Mouse (Mus musculus) liver, adult 10 weeks (tissue): ENCODE results near the gene Pnmal1. TPM values are rescaled to one million over a fixed set of nuclear protein-coding genes. Genes with fewer than 3 reads are reported as not detected.

Experiments used
- polyA plus RNA-seq: library from polyadenylated mRNA; stranded (reverse); fragments of 350-450 nt; fragmentation: Illumina TruSeq; extraction: RNeasy Lipid Tissue Mini Kit (QIAGEN cat#74804); gene quantifications from one replicate; pipeline ENCODE4 v1.2.3, GENCODE M21; 2014; ENCODE audit warnings: low read depth, low replicate concordance

Gene Pnmal1
- not detected for polyA plus RNA-seq

GRCm38 (mm10) chr7:16959539-16960187 lies at the start of gene Pnmal1:
Gene Pnmal1, plus strand, starts transcription at chr7:16959679.

GRCm38 (mm10) chr7:16924037-16924834 lies 35.2 kb upstream of the Pnmal1 start, which contains the start of gene Calm3:
Gene Calm3, minus strand, starts transcription at chr7:16924114.

GRCm38 (mm10) chr7:16944061-16944807 lies 15.2 kb upstream of the Pnmal1 start, which contains the start of gene Pnmal2:
Gene Pnmal2, plus strand, starts transcription at chr7:16944682.

GRCm38 (mm10) chr7:16982859-16983568 lies 23.5 kb downstream of the Pnmal1 start, which contains the start of gene Gm42372:
Gene Gm42372, plus strand, starts transcription at chr7:16983086.

GRCm38 (mm10) chr7:16992451-16992807 lies 33.0 kb downstream of the Pnmal1 start, which contains the start of gene Ccdc8:
Gene Ccdc8, plus strand, starts transcription at chr7:16992708.

Other genes starting within 250 kb of the Pnmal1 start
- not detected for gene Ceacam9, start 237.8 kb upstream of the Pnmal1 start, polyA plus RNA-seq
- gene Ap2s1, start 221.3 kb upstream of the Pnmal1 start, polyA plus RNA-seq: 42.6 TPM
- gene Slc1a5, start 178.3 kb upstream of the Pnmal1 start, polyA plus RNA-seq: 0.87 TPM
- 7.9 TPM for gene Strn4, start 143.8 kb upstream of the Pnmal1 start, polyA plus RNA-seq
- 4.2 TPM for gene Fkrp, start 142.9 kb upstream of the Pnmal1 start, polyA plus RNA-seq
- 0.56 TPM for gene Prkd2, start 116.8 kb upstream of the Pnmal1 start, polyA plus RNA-seq
- 0.24 TPM for gene Dact3, start 84.4 kb upstream of the Pnmal1 start, polyA plus RNA-seq
- not detected for gene Gng8, start 67.9 kb upstream of the Pnmal1 start, polyA plus RNA-seq
- not detected for gene Ptgir, start 53.2 kb upstream of the Pnmal1 start, polyA plus RNA-seq
- gene Calm3, start 35.6 kb upstream of the Pnmal1 start, polyA plus RNA-seq: 12.5 TPM
- gene Pnmal2, start 15.0 kb upstream of the Pnmal1 start, polyA plus RNA-seq: not detected
- not detected for gene Gm42372, start 23.4 kb downstream of the Pnmal1 start, polyA plus RNA-seq
- gene Ccdc8, start 33.0 kb downstream of the Pnmal1 start, polyA plus RNA-seq: 0.13 TPM
- 9.2 TPM for gene Ppp5c, start 68.2 kb downstream of the Pnmal1 start, polyA plus RNA-seq
- 0.08 TPM for gene Hif3a, start 102.7 kb downstream of the Pnmal1 start, polyA plus RNA-seq
- not detected for gene Psg16, start 114.4 kb downstream of the Pnmal1 start, polyA plus RNA-seq
- gene Ceacam3, start 190.6 kb downstream of the Pnmal1 start, polyA plus RNA-seq: not detected
- gene Psg29, start 243.8 kb downstream of the Pnmal1 start, polyA plus RNA-seq: not detected